Mouse (Mus musculus): ENCODE results near the gene Iqcj. TPM values are rescaled to one million over a fixed set of nuclear protein-coding genes. Genes with fewer than 3 reads are reported as not detected.
"Not testable (repeated sequence)": the region's sequence is repeated elsewhere in the genome, so short reads cannot be mapped to it uniquely, and the experiment has no call there.

Gene Iqcj
- total and polyA plus RNA-seq, 3 experiments = 0.16 TPM; not detected in 2

DNA sequence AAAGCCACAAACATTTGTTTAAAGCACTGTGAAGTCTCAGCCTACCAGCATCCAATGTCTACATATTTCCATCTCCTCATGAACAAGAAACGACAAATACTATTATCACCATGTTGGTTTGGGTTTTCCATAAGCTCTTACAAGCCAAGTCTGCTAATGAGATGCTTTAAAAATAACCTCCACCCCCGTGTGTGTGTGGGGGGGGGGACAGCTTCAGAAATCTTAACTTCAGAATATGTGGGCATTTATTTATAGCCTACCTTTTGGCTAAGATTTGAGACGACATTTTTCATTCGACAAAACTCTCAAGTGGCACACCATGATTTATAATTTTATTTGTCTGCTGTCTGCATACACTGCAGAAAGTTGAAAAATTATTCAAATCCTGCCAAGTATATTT lies 185.4 kb downstream of the Iqcj start:
- TF ChIP-seq GATA1 (IDR thresholded peaks at IDR 0.05; ENCODE audit: borderline replicate concordance, low read length) (no peak), CTCF (IDR thresholded peaks at IDR 0.05; ENCODE audit: low read depth, low read length) (no peak), TAL1 (conservative IDR thresholded peaks at IDR 0.05; ENCODE audit: low read depth, low read length) (no peak), GATA2 (IDR thresholded peaks at IDR 0.05; ENCODE audit: borderline replicate concordance, low read depth, low read length) (no peak), POLR2AphosphoS5 (IDR thresholded peaks at IDR 0.05; ENCODE audit: insufficient replicate concordance, low read depth, low read length) (no peak)
- Histone ChIP-seq H3K27me3 (ENCODE audit: insufficient read depth, low read length) (no peaks in the 10 kb centered on the region), H3K36me3 (replicated peaks) (no peaks in the 10 kb centered on the region), H3K9me3 (replicated peaks) (no peaks in the 10 kb centered on the region), H3K4me3 (ENCODE audit: low read depth, low read length) (no peak overlapping the region), H3K4me1 (ENCODE audit: insufficient read depth, low read depth, low read length) (no peaks in the 10 kb centered on the region)
- no peak for ATAC-seq (ENCODE audit: extremely low read depth, insufficient number of reproducible peaks, low FRiP score, poor library complexity, severe bottlenecking)
- no peak for DNase-seq (ENCODE audit: low spot score)

DNA sequence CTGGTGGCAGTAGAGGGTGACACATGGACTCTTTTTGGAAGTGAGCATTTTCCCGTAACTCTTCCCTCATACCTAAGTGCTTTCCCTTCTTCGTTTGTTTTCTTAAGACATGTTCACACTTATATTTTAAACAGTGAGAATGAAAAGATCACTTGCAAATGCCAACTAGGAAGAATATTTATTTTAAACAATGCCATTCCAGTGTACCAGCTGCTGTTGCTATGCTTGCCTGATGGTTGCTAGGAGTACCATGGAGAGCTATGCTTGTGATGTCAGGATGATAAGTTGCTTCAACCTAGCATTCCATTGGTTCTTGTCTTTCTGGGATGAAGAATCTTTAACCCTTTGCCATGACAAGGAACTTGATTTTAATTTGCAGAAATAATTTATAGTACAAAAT lies 193.0 kb downstream of the Iqcj start:
- Histone ChIP-seq H3K4me1 (ENCODE audit: insufficient read depth, low read depth, low read length) (no peaks in the 10 kb centered on the region), H3K4me3 (ENCODE audit: low read depth, low read length) (no peak overlapping the region), H3K9me3 (replicated peaks) (peaks cover 13% of the 10 kb centered on the region), H3K36me3 (replicated peaks) (no peaks in the 10 kb centered on the region), H3K27me3 (ENCODE audit: insufficient read depth, low read length) (no peaks in the 10 kb centered on the region)
- ATAC-seq (ENCODE audit: extremely low read depth, insufficient number of reproducible peaks, low FRiP score, poor library complexity, severe bottlenecking) (no peak), DNase-seq (ENCODE audit: low spot score) (no peak)
- TF ChIP-seq GATA2 (IDR thresholded peaks at IDR 0.05; ENCODE audit: borderline replicate concordance, low read depth, low read length) (no peak), GATA1 (IDR thresholded peaks at IDR 0.05; ENCODE audit: borderline replicate concordance, low read length) (no peak), CTCF (IDR thresholded peaks at IDR 0.05; ENCODE audit: low read depth, low read length) (no peak), POLR2AphosphoS5 (IDR thresholded peaks at IDR 0.05; ENCODE audit: insufficient replicate concordance, low read depth, low read length) (no peak)

DNA sequence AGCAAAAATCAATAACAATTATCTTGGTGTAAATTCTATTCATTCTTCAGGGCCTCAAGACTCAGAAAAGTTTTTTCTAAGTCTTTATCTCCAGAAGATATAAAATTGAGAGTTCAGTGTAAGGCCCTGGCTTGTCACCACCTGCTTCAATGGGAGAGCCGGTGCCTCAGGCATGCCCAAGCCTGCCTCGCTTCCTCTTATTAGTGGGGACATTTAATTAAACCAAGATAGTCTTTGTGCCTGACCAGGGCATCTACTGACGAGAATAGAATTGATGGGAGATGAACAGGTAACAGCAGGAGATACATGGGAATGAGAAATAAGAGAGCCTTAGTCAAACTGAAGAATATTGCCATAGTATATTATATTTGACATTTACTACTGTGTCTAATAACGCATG lies 200.1 kb downstream of the Iqcj start:
- Histone ChIP-seq H3K4me3 (ENCODE audit: low read depth, low read length) (no peak overlapping the region), H3K4me1 (ENCODE audit: insufficient read depth, low read depth, low read length) (no peaks in the 10 kb centered on the region), H3K36me3 (replicated peaks) (no peaks in the 10 kb centered on the region), H3K27me3 (ENCODE audit: insufficient read depth, low read length) (no peaks in the 10 kb centered on the region), H3K9me3 (replicated peaks) (0 out of 2 replicates have a peak, but pooled peaks cover 4% of the 10 kb centered on the region)
- ATAC-seq (ENCODE audit: extremely low read depth, insufficient number of reproducible peaks, low FRiP score, poor library complexity, severe bottlenecking) (no peak), DNase-seq (ENCODE audit: low spot score) (no peak)
- no peak for TF ChIP-seq TAL1 (conservative IDR thresholded peaks at IDR 0.05; ENCODE audit: low read depth, low read length)
- TF ChIP-seq GATA1 (IDR thresholded peaks at IDR 0.05; ENCODE audit: borderline replicate concordance, low read length) = no peak
- no peak for TF ChIP-seq POLR2AphosphoS5 (IDR thresholded peaks at IDR 0.05; ENCODE audit: insufficient replicate concordance, low read depth, low read length)

DNA sequence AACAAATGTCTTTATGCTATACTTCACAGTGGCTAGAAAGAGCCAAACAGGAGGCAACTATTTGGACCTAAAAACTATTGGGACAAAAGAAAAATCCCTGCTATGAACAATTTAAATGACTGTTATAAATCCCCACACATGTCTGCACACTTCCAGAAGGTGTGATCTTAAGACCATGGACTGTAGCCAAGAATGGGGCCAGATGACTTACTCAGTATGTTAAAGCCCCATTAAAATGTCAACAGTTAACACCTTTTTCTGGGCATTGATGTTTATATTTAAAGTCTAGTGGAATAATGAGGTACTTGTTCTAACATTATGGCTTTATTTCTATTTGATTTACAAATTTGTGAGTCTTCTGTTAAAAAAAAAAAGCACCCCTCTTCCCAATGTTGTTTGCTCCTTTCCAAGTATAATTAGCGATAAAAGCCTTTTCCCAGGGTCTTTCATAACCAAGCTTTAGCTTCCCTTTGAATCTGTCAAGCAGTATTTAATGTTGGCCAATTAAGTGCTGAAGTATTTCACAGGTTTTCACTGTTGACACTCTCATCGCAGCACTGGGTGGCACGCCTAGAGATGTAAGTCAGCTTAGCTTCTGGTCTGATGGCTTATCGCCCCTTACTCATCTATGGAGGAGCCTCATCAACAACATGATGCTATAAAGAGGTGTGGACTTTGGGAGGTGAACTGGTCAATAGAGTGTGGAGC lies 204.9 kb downstream of the Iqcj start:
- H3K4me3 ChIP-seq (ENCODE audit: low read depth, low read length) = no peak overlapping the region
- no peak for ATAC-seq (ENCODE audit: extremely low read depth, insufficient number of reproducible peaks, low FRiP score, poor library complexity, severe bottlenecking)
- no peaks in the 10 kb centered on the region for H3K36me3 ChIP-seq (replicated peaks)
- no peaks in the 10 kb centered on the region; the same call in 1 of the 2 replicates for H3K9me3 ChIP-seq (replicated peaks)
- H3K27me3 ChIP-seq (ENCODE audit: insufficient read depth, low read length) = no peaks in the 10 kb centered on the region
- no peak for DNase-seq (ENCODE audit: low spot score)
- no peaks in the 10 kb centered on the region for H3K4me1 ChIP-seq (ENCODE audit: insufficient read depth, low read depth, low read length)
- TF ChIP-seq CTCF (IDR thresholded peaks at IDR 0.05; ENCODE audit: low read depth, low read length) (no peak), TAL1 (conservative IDR thresholded peaks at IDR 0.05; ENCODE audit: low read depth, low read length) (no peak), GATA2 (IDR thresholded peaks at IDR 0.05; ENCODE audit: borderline replicate concordance, low read depth, low read length) (no peak), GATA1 (IDR thresholded peaks at IDR 0.05; ENCODE audit: borderline replicate concordance, low read length) (no peak), POLR2AphosphoS5 (IDR thresholded peaks at IDR 0.05; ENCODE audit: insufficient replicate concordance, low read depth, low read length) (no peak)

DNA sequence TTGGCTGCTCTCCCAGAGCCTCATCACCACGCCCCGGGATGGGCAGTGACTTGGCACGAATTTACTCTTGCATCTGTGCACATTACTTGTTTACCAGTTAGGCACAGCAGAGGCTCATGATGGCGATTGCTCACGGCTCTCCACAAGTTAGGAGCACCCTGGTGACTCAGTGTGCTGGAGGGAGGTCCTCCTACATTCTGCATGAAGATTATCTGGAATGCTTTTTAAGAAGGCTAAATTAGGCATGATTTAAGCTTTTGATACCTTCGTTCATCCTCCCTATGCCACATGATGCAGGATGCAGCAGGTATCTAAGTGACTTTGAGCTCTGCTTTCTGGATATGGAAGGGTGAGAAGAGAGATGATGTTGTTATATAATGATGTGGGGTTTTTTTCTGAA lies 207.5 kb downstream of the Iqcj start:
- not testable (repeated sequence) for H3K4me3 ChIP-seq (ENCODE audit: low read depth, low read length); H3K27me3 ChIP-seq (ENCODE audit: insufficient read depth, low read length); H3K36me3 ChIP-seq (replicated peaks); DNase-seq (ENCODE audit: low spot score); H3K4me1 ChIP-seq (ENCODE audit: insufficient read depth, low read depth, low read length); H3K9me3 ChIP-seq (replicated peaks); ATAC-seq (ENCODE audit: extremely low read depth, insufficient number of reproducible peaks, low FRiP score, poor library complexity, severe bottlenecking)

DNA sequence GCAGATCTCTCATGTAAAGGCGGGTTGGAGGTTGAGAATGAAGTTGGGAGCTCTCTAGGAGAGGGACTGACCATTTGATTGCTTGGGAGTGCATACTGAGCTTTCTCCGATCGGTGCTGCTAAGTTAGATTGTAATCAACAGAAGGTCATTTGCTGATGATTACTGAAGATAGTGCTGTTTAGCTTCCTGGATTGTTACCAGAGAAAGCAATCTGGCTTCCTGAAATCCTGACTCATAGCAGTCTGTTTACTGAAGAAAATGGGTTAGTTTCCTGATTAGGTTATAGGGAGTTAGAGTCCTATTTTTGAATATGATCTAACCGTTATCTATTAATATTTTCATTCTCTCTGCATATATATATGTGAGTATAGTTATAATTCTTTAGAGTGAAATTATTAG lies 209.3 kb downstream of the Iqcj start:
- no peak for DNase-seq (ENCODE audit: low spot score)
- TF ChIP-seq TAL1 (conservative IDR thresholded peaks at IDR 0.05; ENCODE audit: low read depth, low read length) = no peak
- TF ChIP-seq GATA2 (IDR thresholded peaks at IDR 0.05; ENCODE audit: borderline replicate concordance, low read depth, low read length) = no peak
- Histone ChIP-seq H3K36me3 (replicated peaks) (no peaks in the 10 kb centered on the region), H3K9me3 (replicated peaks) (no peaks in the 10 kb centered on the region; the same call in 1 of the 2 replicates), H3K4me1 (ENCODE audit: insufficient read depth, low read depth, low read length) (no peaks in the 10 kb centered on the region), H3K4me3 (ENCODE audit: low read depth, low read length) (no peak overlapping the region), H3K27me3 (ENCODE audit: insufficient read depth, low read length) (no peaks in the 10 kb centered on the region)
- no peak for ATAC-seq (ENCODE audit: extremely low read depth, insufficient number of reproducible peaks, low FRiP score, poor library complexity, severe bottlenecking)

DNA sequence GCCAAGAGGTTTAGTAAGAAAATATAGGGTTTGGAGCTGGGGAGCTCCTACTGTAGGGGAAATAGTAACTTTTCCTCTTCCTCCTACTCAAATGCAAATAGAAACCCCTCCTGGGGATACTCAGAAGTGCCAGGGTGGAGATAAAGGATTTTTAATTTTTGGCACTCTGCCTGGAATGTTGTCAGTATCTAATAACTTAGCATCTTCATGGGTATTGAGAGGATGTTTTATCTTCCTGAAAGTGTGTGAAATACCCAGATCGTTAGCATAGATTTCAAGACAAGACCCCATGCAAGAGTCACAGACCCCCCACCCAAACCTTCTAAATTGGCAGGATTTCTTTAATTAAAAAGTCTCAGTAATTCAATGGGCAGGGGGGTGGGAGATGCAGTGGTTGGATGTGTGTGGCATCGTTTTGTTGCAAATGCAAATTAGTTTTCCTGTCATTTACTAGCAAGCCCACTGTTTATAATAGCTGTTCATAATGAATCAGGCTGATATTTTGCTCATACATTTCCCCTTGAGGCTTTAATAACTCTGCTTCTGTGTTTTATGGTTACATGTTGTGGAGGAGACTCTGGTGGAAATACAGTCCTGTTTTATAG lies 213.2 kb downstream of the Iqcj start:
- no peaks in the 10 kb centered on the region for H3K9me3 ChIP-seq (replicated peaks)
- H3K27me3 ChIP-seq (ENCODE audit: insufficient read depth, low read length) = no peaks in the 10 kb centered on the region
- TF ChIP-seq GATA1 (IDR thresholded peaks at IDR 0.05; ENCODE audit: borderline replicate concordance, low read length) (no peak), TAL1 (conservative IDR thresholded peaks at IDR 0.05; ENCODE audit: low read depth, low read length) (no peak), POLR2AphosphoS5 (IDR thresholded peaks at IDR 0.05; ENCODE audit: insufficient replicate concordance, low read depth, low read length) (no peak), GATA2 (IDR thresholded peaks at IDR 0.05; ENCODE audit: borderline replicate concordance, low read depth, low read length) (no peak), CTCF (IDR thresholded peaks at IDR 0.05; ENCODE audit: low read depth, low read length) (no peak)
- no peak for ATAC-seq (ENCODE audit: extremely low read depth, insufficient number of reproducible peaks, low FRiP score, poor library complexity, severe bottlenecking)
- no peaks in the 10 kb centered on the region for H3K36me3 ChIP-seq (replicated peaks)
- no peak overlapping the region for H3K4me3 ChIP-seq (ENCODE audit: low read depth, low read length)
- no peak for DNase-seq (ENCODE audit: low spot score)
- no peaks in the 10 kb centered on the region for H3K4me1 ChIP-seq (ENCODE audit: insufficient read depth, low read depth, low read length)

Measured in G1E (cell line).